Mouse (Mus musculus): Measurements from ENCODE around the gene Commd1.

Gene Commd1

DNA sequence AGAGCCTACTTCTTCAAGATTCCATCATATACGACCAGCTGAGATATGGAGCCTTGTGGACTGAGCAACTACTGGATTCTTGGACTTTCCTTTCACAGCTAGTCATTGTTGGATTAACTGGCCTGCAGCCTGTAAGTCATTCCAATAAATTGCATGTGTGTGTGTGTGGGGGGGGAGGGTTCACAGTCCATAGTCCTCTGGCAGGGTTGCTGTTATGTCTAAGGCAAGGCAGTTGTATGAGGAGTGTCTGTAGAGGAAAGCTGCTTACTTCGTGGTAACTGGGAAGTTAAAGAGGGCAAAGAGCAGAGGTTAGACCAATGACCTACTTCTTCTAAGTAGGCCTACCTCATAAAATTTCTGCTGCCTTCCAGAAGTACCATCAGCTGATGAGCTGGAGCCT, 98.5 kb downstream of the Commd1 start:
- DNase-seq = no peak

DNA sequence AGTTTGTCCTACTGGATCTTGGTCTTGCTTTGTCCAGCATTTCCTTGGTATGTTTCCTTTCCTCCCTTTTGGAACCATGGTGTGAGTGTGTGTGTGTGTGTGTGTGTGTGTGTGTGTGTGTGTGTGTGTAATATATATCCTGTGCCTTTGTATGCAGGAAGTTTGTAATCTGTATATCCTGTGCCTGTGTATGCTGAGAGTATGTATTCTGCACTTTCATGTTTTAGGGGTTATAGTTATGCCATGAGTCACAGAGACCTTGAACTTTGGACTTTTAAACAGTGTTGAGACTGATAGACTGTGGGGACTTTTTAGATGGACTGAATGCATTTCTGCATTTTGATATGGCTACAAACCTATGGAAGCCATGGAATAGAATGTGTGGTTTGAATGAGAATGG, 99.3 kb downstream of the Commd1 start:
- DNase-seq = no peak

GRCm38 (mm10) chr11:22880383-22881172, 101.6 kb downstream of the Commd1 start:
- no peak for DNase-seq

- no peak for DNase-seq
These were observed 102.5 kb downstream of the Commd1 start for GRCm38 (mm10) chr11:22879645-22880044.

- peak; percentile 49 for DNase-seq
These were observed 105.4 kb downstream of the Commd1 start for GRCm38 (mm10) chr11:22876680-22877330.

DNA sequence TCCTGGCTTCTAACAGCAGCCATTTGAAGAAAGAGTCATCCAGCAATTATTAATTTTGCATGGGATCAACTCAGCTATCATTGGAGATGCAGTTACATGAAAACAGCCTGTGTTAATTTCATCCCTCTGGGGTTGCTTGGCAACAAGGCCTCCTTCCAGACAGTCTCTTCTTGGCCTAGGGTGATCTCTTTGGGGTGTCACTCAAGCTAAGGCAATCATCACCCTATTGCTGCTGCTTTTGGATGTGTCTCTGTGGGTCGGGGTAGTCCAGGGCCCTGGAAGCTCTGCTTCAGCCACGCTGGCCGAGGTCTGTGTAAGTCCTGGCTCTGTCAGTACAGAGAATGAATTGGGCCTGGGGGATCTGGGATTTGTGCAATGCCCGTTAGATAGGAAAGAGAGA, 106.9 kb downstream of the Commd1 start:
- DNase-seq = no peak

GRCm38 (mm10) chr11:22874747-22875146, 107.4 kb downstream of the Commd1 start:
- DNase-seq = no peak

- no peak for DNase-seq
These were observed 108.8 kb downstream of the Commd1 start for GRCm38 (mm10) chr11:22873383-22873782.

- DNase-seq = no peak
These were observed 109.9 kb downstream of the Commd1 start for GRCm38 (mm10) chr11:22872307-22872680.

DNA sequence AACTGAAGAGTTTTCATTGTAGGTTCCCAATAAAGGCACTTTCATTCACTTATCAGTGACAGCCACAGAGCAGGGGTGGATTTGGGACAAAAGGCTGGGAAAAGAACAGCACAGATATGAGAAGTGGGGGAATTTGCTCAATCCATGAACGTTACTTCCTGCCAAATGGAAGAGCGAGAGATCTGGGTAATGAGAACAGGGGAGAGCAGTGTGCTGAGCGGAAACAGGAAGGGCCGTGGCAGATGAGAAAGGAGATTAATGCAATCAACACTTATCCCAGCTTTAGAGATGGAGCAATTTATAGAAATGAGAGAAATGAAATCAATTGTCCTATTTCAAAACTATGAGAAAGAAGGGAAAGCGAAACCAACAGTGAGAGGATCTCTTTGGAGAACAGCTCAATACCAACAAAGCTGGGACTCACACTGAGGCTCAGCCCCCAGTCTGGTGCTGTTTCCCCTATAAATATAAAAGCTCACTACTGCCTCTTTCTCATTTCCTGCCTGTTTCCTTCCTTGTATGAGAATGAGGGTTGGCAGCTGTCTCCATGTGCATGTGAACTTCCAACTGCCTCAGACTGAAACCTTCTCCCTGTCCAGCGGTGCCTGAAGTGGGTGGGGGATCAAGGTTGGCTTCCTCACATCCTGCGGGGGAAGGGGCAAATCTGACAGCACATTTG, 110.4 kb downstream of the Commd1 start:
- DNase-seq = no peak

GRCm38 (mm10) chr11:22868582-22868981, 113.6 kb downstream of the Commd1 start:
- DNase-seq = no peak

DNA sequence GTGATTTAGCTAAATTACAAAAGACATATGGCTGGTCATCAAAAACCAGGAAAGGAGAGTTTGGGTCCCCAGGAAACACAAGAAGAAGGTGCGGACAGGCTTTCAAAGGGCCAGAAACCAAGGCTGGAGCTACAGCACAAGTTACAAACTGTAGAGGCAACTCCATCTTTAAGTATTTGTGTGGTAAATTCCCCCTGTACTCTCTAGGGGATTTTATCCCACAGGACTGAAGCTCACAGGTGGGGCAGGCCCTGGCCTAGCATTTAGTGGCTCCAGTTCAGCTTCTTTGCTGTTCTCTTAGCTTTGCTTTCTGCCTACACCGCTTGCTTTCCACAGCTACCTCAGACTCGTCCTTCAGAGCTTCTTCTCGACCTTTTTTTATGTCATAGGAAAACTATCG, 114.5 kb downstream of the Commd1 start:
- DNase-seq = no peak

DNA sequence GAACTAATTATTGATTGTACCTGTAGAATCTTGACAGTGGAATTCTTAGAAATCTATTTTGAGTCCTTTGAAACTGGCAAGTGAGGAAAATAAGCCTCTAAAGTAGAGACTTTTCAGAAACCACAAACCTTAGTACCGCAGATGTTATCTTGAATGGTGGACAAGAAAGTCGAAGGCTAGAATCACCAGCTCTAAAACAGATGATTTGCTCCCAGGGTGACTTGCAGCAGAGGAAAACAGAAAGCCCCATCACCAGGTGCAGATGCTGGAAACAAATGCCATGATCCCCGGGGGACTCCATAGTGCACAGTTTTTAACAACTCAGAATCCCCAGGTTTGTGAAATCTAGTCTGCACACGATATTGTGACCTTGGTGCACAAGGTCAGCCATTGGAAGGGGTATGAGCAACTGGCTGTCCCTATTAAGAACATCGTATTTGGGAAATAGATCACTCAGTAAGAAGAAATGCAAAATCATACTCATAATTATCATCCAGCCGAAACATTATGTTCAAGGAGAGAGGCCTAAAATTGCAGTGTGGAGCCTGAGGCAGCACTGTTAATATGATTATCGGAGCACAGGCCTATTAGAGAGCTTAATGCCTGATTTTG, 116.4 kb downstream of the Commd1 start:
- DNase-seq = no peak

GRCm38 (mm10) chr11:22864305-22865060, 117.7 kb downstream of the Commd1 start:
- DNase-seq = no peak

GRCm38 (mm10) chr11:22863581-22863980, 118.6 kb downstream of the Commd1 start:
- no peak for DNase-seq

DNA sequence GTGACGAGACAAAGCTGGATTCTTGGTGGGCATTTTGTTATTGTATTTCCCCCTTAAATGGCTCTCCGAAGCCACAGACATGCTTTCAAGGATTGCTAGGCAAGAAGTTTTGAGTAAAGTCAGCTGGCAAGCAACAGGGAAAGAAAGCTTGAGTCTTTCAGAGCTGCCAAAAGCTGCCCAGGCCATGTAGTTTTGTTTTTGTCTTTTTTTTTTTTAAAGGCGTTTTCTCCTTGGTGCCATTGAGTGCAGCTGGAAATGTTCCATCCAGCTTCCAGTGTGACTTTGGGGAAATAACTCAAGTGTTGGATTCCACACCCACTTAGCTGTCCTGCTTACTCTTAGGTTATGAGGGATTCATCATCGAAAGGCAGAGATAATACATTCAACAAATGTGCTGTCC, 120.9 kb downstream of the Commd1 start:
- no peak for DNase-seq

DNA sequence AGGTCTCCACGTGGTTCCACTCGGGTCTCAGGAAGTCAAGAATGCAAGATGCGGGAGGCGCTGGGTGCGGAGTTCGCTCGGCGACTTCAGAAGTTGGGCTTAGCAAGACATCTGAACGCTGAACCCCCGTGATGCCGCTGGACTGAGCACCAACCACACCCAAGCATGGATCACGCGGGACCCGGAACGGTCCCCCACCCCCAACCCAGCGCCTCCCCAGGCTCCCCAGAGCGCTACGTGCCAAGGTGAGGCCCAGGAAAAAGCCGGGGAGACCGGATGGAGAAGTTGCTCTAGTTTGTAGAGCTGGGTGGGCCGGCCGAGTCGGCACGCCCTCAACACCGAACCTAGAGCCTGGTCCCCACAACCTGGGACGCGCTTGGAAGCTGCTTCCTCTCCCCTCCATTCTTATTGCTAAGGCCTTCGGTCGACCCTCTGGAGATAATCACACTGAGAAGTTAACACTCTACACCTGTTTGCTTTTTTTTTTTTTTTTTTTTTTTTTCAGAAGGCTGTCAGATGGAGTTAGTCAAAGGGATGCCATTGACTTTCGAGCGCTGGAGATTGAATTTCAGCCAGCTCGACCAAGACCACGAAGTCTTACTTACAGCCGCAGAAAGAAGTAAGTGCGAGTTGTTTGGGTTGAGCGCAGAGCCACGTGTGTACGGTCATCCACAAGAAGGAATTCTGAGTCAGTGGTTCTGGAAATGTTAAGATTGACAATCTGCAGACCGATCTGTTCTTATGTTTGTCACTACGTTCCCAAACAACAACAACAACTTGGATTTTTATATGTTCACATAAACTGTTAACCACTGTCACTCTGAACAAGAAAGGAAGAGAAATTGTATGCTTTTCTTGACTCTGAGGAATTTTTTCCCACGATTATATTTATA, 121.6 kb downstream of the Commd1 start, which contains the start of gene B3gnt2:
TSS of gene B3gnt2 (minus strand) at position 627 of the 893 bp plus-strand sequence.
- DNase-seq = peak; percentile 57

DNA sequence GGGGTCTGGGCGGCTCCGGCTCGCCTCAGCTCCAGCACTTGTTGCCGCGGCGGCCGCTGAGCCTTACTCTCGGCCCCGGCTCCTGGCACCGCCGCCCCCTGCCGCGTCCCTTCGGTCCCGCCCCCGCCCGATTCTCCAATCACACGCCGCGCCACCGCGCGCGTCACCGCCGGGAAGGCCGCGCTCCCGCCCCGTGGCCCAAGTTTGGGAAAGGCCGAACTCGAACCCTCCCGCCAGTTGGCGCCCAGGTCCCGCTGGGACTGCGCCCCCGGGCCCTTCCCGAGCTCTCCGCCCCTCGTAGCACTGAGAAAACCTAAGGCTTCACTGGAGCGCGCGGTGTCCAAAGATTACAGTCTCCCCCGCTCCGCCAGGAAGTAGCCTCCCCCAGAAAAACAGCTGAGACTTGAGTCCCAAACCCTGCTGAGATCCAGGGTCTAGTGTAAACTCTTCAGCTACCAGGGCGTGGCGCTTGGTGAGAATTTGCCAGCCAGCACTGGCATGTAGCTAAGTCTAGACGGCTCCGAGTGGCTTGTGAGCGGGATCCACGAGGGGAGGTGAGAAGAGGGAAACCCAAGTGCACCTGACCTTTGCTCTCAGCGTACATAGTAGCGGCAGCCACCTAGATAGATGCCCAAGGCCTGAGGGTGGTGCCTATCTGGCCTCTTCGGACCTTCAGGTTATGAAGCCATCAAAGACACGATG, 122.4 kb downstream of the Commd1 start:
- DNase-seq = peak; percentile 91

DNA sequence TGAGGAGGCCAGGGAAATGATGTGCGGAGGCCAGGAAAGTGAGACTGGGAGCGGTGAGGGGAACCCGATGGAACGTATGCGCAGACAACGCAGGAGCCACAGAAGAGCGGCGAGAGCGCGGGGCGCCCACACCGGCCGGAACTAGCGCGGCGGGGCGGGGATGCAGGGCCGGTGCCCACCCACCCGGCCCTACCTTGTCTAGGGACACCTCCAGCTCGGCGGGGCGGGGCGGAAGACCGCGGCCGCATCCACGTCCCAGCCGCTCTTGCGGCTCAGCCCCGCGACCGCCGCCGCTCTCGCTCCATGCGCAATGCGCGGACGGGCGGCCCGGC, 122.9 kb downstream of the Commd1 start:
- no peak for DNase-seq

- peak; percentile 40 for DNase-seq
These were observed 123.5 kb downstream of the Commd1 start for GRCm38 (mm10) chr11:22858441-22859300.
